Mouse (Mus musculus) urinary bladder, postnatal 25 days (tissue): ENCODE results near the gene Itgb2.

Experiments
- DNase-seq: peaks from one replicate; pipeline ENCODE4 v3.0.0; 2022; ENCODE audit warnings: low spot score

The Itgb2 gene

GRCm38 (mm10) chr10:77587091-77587775, 57.2 kb downstream of the Itgb2 start:
- DNase-seq, result no peak

DNA sequence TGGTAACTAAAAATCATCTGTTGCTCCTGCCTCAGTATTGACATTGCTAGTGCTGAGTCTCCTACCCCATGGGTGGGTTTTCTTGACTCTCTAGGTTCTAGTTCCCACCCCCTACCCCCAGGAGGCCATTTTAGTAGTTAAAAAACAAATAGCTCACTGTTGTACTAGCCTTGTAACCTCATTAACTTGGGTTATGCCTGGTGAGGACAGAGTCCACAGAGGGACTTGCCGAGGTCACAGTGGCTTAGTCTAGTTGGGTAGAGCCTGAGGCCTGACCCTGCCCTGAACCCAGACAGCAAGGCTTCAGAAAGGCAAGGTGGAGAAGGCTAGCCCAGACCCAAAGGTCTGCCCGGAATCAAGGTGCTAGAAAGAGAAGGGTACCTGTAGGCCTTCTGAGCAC, 58.0 kb downstream of the Itgb2 start:
- no peak for DNase-seq

GRCm38 (mm10) chr10:77589117-77589516, 59.1 kb downstream of the Itgb2 start:
- no peak for DNase-seq

DNA sequence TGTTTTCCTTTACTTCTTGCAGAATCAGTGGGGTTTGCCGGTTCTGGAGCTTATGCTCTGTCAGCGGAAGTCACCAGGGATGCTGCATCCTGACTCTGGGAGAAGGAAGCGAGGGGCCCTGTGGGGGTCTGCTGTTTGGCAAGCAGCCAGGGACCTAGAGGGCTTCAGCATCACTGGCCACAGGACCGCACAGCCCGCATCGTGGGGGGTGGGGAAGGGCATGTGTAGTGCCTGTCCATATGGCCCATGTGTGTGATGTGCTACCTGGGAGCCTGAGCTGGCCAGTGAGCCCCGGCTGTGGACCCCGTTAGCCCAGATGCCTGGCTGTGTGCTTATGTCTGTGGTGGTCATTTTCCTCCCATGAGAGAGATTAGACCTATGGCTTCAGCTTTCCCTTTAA, 59.7 kb downstream of the Itgb2 start:
- no peak for DNase-seq

- no peak for DNase-seq
Measured at GRCm38 (mm10) chr10:77590812-77591211, 60.8 kb downstream of the Itgb2 start.

GRCm38 (mm10) chr10:77591546-77591945, 61.5 kb downstream of the Itgb2 start:
- DNase-seq, result no peak

- no peak for DNase-seq
Measured at GRCm38 (mm10) chr10:77596060-77596459, 66.0 kb downstream of the Itgb2 start.

- DNase-seq, result no peak
Measured at GRCm38 (mm10) chr10:77603021-77603420, 73.0 kb downstream of the Itgb2 start.

DNA sequence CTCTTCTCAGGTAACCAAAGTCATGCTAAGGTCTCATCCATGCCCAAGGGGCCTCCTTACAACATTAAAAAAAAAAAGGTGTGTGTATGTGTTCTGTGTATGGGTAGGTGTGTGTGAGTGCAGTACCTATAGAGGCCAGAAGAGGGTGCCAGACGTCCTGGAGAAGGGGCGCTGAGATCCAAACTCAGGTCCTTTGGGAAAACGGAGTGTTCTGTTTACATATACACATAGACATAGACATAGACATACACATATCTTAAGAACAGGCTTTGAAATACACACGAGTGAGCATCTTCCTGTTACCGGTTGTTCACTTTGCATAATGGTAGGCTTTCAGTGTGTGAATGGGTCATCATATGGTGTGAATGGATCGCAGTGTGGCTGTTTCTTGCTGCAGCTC, 74.1 kb downstream of the Itgb2 start:
- DNase-seq, result no peak

DNA sequence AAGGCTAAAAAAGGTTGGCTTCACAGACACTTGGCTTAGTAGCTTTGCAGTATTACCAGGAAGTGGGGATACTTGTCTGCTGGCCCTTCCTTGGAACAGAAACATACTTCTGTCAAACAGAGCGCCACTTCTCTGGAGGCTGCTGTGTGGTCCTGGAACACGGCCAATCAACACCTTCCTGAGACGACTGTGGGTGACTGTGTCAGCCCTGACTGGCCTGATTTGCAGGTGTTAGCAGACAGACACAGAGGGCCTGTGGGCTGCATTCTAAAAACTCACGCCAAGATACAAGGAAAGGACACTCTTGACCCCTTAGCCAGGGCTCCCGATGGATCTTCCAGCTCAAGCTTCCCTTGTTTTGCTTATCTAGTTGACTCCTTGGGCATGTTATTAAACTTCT, 74.9 kb downstream of the Itgb2 start:
- DNase-seq, result no peak

GRCm38 (mm10) chr10:77605368-77605767, 75.3 kb downstream of the Itgb2 start:
- DNase-seq, result no peak

- peak; percentile 100 for DNase-seq
Measured at GRCm38 (mm10) chr10:77605908-77606826, 76.1 kb downstream of the Itgb2 start, which contains the start of the genes Sumo3 and Gm49325. Gene Sumo3, plus strand, starts transcription at chr10:77606097. Gene Gm49325, plus strand, starts transcription at chr10:77606197.

- DNase-seq, result no peak
Measured at GRCm38 (mm10) chr10:77606855-77607254, 76.8 kb downstream of the Itgb2 start.

DNA sequence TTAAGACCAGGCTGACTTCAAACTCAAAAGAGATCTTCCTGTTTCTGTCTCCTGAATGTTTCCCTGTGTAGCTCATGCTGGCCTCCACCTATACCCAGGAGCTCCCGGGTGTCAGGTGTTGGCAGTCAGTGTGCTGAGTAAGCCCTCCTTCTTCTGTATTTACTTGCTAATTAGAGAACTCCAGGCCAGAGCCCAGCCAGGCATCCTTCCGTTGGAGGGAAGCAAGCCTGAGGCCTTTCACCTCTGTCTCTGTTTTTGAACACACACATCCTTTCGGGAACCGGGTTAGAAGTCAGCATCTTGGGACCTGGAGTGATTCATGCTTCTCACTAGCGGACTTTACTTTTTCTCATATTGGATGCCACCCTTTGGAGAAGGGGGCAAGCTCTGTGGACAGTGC, 77.4 kb downstream of the Itgb2 start:
- no peak for DNase-seq

- DNase-seq, result no peak
Measured at GRCm38 (mm10) chr10:77608589-77608988, 78.5 kb downstream of the Itgb2 start.

GRCm38 (mm10) chr10:77610221-77610961, 80.3 kb downstream of the Itgb2 start:
- DNase-seq, result no peak

DNA sequence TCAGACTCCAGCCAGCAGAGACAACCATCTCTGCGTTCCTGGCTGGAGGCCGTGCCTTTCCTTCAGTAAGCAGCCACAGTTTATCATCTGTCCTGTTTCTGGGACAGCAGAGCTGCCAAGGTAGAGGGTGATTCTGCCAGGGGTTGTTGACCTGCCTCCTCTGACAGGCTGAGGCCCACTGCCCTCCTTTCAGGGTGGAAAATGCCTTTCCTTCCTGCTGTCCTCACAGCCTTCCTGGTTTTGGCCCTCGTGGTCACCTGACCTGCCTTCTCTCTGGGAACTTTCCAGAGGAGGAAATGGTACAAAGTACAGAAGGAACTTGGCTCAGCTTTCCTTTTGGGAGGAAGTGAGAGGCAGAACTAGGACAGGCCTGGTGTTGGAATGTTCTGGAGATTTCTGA, 83.4 kb downstream of the Itgb2 start:
- no peak for DNase-seq
